Mouse (Mus musculus) neural tube, embryonic 11.5 days (tissue): ENCODE results near the gene Nop9. TPM values are rescaled to one million over a fixed set of nuclear protein-coding genes. Genes with fewer than 3 reads are reported as not detected.

Source experiments
- ATAC-seq: fragments of 200-750 bp; cut with Nextera tagmentation; 2 replicates; pipeline ENCODE4 v1.8.0; 2017; ENCODE audit warnings: moderate number of reproducible peaks, mild to moderate bottlenecking, moderate TSS enrichment, moderate library complexity; ENCODE audit not compliant: insufficient read depth, low FRiP score, low TSS enrichment
- DNase-seq: peaks from one replicate; pipeline ENCODE4 v3.0.0-alpha.2; 2015; ENCODE audit warnings: low spot score
- H3K27ac ChIP-seq: fragments of 300-500 bp; sonication (generic); 2 replicates; pipeline ENCODE4 v1.5.1; 2014; ENCODE audit warnings: low read depth, mild to moderate bottlenecking, low read length
- H3K27me3 ChIP-seq: fragments of 300-500 bp; sonication (generic); 2 replicates; pipeline ENCODE4 v1.6.1; 2014; ENCODE audit warnings: mild to moderate bottlenecking, low read length, mixed read lengths; ENCODE audit not compliant: control insufficient read depth, insufficient read depth
- H3K36me3 ChIP-seq: fragments of 300-500 bp; sonication (generic); 2 replicates; pipeline ENCODE4 v1.6.1; 2014; ENCODE audit warnings: mild to moderate bottlenecking, low read length, moderate library complexity, mixed read lengths; ENCODE audit not compliant: control insufficient read depth, insufficient read depth
- H3K4me1 ChIP-seq: fragments of 300-500 bp; sonication (generic); 2 replicates; pipeline ENCODE4 v1.6.1; 2014; ENCODE audit warnings: low read length, mixed read lengths; ENCODE audit not compliant: control insufficient read depth, insufficient read depth
- H3K4me2 ChIP-seq: fragments of 300-500 bp; sonication (generic); 2 replicates; pipeline ENCODE4 v1.6.1; 2014; ENCODE audit warnings: low read depth, mild to moderate bottlenecking, moderate library complexity
- H3K4me3 ChIP-seq: fragments of 300-500 bp; sonication (generic); 2 replicates; pipeline ENCODE4 v1.5.1; 2014; ENCODE audit warnings: low read depth, low read length
- H3K9ac ChIP-seq: fragments of 300-500 bp; sonication (generic); 2 replicates; pipeline ENCODE4 v1.6.1; 2014; ENCODE audit warnings: mild to moderate bottlenecking, low read length
- H3K9me3 ChIP-seq: fragments of 300-500 bp; sonication (generic); 2 replicates; pipeline ENCODE4 v1.6.1; 2016; ENCODE audit warnings: low read length; ENCODE audit not compliant: control insufficient read depth
- WGBS: fragments of 180-500 bp; shearing (Covaris S2); extraction: QIAGEN DNeasy Blood & Tissue Kit; methylation state at CpG from one replicate; pipeline ENCODE4 v1.1.7; 2014; 5-methylcytosine and 5-hydroxymethylcytosine counted together
- polyA plus RNA-seq: library from polyadenylated mRNA; unstranded; fragments of >200 nt; fragmentation: Nextera tagmentation; extraction: Ambion mirVana; gene quantifications from 2 replicates; pipeline ENCODE4 v1.2.1, GENCODE M21; 2014

Nop9 gene
- polyA plus RNA-seq, result 51.9 and 53.8 TPM in 2 replicates

GRCm38 (mm10) chr14:55745180-55745860, at the start of gene Nop9, which contains the start of gene Dhrs1:
Nop9 (plus strand) TSS chr14:55745693.
Dhrs1 (minus strand) TSS chr14:55745690.
- no peaks in the 10 kb centered on the region for H3K27me3 ChIP-seq
- H3K4me1 ChIP-seq, result peaks cover 12% of the 10 kb centered on the region
- no peaks in the 10 kb centered on the region for H3K9me3 ChIP-seq
- H3K27ac ChIP-seq, result 0 out of 2 replicates have a peak within 1 kb of the TSS, but pooled peaks have one; percentile 53
- peak within 1 kb of the TSS; percentile 93 for H3K4me2 ChIP-seq
- H3K9ac ChIP-seq, result peak within 1 kb of the TSS; percentile 79
- ATAC-seq (peak; percentile 74), DNase-seq (peak; percentile 85)
- peaks cover 4% of the 10 kb centered on the region; the same call in 1 of the 2 replicates for H3K36me3 ChIP-seq
- H3K4me3 ChIP-seq, result peak within 1 kb of the TSS; percentile 90
- 3% methylated on average over 48 of the region's 48 CpGs for WGBS

DNA sequence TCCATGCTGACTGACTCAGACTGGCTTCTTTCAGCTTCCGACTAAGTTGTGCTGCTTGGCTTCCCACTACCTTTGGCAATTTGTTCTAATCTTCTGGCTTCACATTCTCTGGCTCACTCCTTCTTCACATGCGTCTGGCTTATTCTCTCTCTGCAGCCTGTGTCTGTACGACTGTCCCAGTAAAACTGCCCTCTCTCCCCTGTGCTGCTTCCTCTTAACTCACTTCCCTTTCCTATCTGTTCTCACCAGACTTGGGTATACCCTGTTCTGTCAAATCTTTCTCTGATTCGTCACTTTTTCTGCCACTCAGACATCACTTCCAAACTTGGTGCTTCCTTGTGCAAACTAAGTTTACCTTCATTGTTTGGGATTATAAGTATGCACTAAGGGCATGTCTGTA, 48.3 kb upstream of the Nop9 start:
- Histone ChIP-seq H3K4me3 (no peak overlapping the region), H3K27me3 (no peaks in the 10 kb centered on the region), H3K4me1 (no peaks in the 10 kb centered on the region), H3K4me2 (no peak overlapping the region), H3K9ac (no peak overlapping the region), H3K27ac (no peak overlapping the region), H3K9me3 (no peaks in the 10 kb centered on the region), H3K36me3 (no peaks in the 10 kb centered on the region)
- ATAC-seq, result no peak
- no peak for DNase-seq
- 86% methylated on average over 4 of the region's 4 CpGs for WGBS

DNA sequence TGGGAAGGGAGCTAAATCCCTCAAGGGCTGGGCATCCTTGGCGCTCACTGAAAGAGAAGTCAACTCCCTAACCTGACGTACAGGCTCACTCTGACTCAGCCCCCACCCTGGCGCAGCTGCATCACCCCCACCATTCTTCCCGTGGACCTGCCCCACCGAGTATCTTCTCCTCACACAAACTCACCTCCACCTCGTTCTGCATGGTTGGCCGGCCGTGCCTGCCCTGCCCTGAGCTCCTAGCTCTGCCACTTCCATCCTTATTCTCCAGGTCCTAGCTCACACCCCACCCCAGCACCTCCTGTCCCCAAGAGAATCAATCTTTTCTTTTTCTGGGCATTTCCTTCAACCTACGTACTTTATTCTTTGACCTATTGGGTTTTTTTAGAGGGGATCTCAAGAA, 44.4 kb upstream of the Nop9 start:
- Histone ChIP-seq H3K9me3 (no peaks in the 10 kb centered on the region), H3K27ac (no peak overlapping the region), H3K4me1 (no peaks in the 10 kb centered on the region), H3K4me2 (no peak overlapping the region), H3K4me3 (no peak overlapping the region), H3K27me3 (no peaks in the 10 kb centered on the region), H3K36me3 (no peaks in the 10 kb centered on the region), H3K9ac (no peak overlapping the region)
- 77% methylated on average over 9 of the region's 9 CpGs for WGBS
- DNase-seq, result no peak
- ATAC-seq, result no peak

DNA sequence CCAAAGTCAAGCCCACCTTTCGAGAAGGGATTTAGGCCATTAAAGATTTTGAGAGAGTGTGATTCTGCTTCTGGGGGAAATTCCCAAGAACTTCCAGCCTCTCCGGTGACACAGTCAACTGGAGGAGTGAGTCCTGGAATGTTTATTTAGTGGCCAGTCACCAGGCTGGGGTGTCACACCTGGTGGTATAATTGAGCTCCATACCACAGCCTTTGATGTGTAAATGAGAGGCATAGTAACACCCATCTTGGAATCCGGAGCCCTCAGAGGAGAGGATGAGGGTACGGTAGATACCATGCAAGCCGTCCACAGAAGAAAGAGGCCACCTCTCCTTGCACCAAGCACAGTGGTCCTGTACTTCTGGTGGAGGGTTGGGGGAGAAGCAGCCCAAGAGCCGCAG, 42.7 kb upstream of the Nop9 start:
- Histone ChIP-seq H3K27me3 (no peaks in the 10 kb centered on the region), H3K4me1 (no peaks in the 10 kb centered on the region), H3K27ac (no peak overlapping the region), H3K9ac (no peak overlapping the region), H3K36me3 (no peaks in the 10 kb centered on the region), H3K4me3 (no peak overlapping the region), H3K9me3 (no peaks in the 10 kb centered on the region), H3K4me2 (no peak overlapping the region)
- ATAC-seq (no peak), DNase-seq (no peak)
- 58% methylated on average over 6 of the region's 6 CpGs for WGBS

- no peak for ATAC-seq
- 90% methylated on average over 8 of the region's 8 CpGs for WGBS
Measured at GRCm38 (mm10) chr14:55706051-55706600, 39.4 kb upstream of the Nop9 start.

GRCm38 (mm10) chr14:55707397-55707796, 38.1 kb upstream of the Nop9 start:
- 84% methylated on average over 5 of the region's 5 CpGs for WGBS
- peaks cover 4% of the 10 kb centered on the region; the same call in 1 of the 2 replicates for H3K27me3 ChIP-seq
- H3K4me3 ChIP-seq, result no peak overlapping the region
- no peaks in the 10 kb centered on the region for H3K36me3 ChIP-seq
- no peak overlapping the region for H3K27ac ChIP-seq
- no peak overlapping the region for H3K4me2 ChIP-seq
- DNase-seq (no peak), ATAC-seq (no peak)
- H3K9me3 ChIP-seq, result no peaks in the 10 kb centered on the region
- H3K9ac ChIP-seq, result no peak overlapping the region
- H3K4me1 ChIP-seq, result no peaks in the 10 kb centered on the region

More at GRCm38 (mm10) chr14:55706051-55706600, 39.4 kb upstream of the Nop9 start:
- Histone ChIP-seq H3K9me3 (no peaks in the 10 kb centered on the region), H3K4me2 (no peak overlapping the region), H3K4me3 (no peak overlapping the region), H3K27me3 (no peaks in the 10 kb centered on the region), H3K4me1 (no peaks in the 10 kb centered on the region), H3K36me3 (no peaks in the 10 kb centered on the region), H3K27ac (no peak overlapping the region), H3K9ac (no peak overlapping the region)
- no peak for DNase-seq

DNA sequence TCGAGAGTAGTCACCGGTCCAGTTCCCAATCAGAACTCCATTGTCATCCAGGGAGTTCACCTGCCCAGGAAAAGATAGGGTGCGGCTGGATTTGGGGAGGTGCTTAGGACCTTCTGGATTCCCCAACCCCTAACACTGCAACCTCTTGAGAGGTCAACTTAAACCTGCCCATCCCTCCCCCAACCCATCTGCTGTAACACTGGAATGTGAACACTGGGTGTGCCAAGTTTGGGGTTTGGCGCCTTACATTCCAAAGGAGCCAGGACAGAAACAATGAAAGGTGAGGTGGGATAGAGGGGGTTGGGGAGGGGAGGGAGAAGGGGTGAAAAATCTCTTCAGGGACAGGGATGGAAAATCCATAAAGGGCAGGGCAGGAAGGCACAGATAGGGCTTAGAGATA, 36.0 kb upstream of the Nop9 start:
- Histone ChIP-seq H3K9ac (no peak overlapping the region), H3K4me1 (0 out of 2 replicates have a peak, but pooled peaks cover 3% of the 10 kb centered on the region), H3K4me2 (no peak overlapping the region), H3K27ac (no peak overlapping the region), H3K36me3 (no peaks in the 10 kb centered on the region), H3K27me3 (peaks cover 9% of the 10 kb centered on the region; the same call in 1 of the 2 replicates), H3K9me3 (no peaks in the 10 kb centered on the region), H3K4me3 (no peak overlapping the region)
- DNase-seq (no peak), ATAC-seq (no peak)
- WGBS, result 87% methylated on average over 4 of the region's 4 CpGs

GRCm38 (mm10) chr14:55711786-55712185, 33.7 kb upstream of the Nop9 start:
- Histone ChIP-seq H3K9ac (no peak overlapping the region), H3K27ac (no peak overlapping the region), H3K4me2 (no peak overlapping the region), H3K4me1 (0 out of 2 replicates have a peak, but pooled peaks cover 3% of the 10 kb centered on the region), H3K27me3 (peaks cover 9% of the 10 kb centered on the region; the same call in 1 of the 2 replicates), H3K36me3 (no peaks in the 10 kb centered on the region), H3K4me3 (no peak overlapping the region), H3K9me3 (no peaks in the 10 kb centered on the region)
- DNase-seq (no peak), ATAC-seq (no peak)
- 78% methylated on average over 7 of the region's 7 CpGs for WGBS
